Mouse (Mus musculus) thymus, adult 2 months (tissue): ENCODE results near the gene Lrrc51.

Source experiments
- CTCF ChIP-seq: fragments of 200-500 bp; IDR thresholded peaks from 2 replicates; pipeline ENCODE4 v1.5.1; 2012; ENCODE audit warnings: mild to moderate bottlenecking, control low read depth, low read length, moderate library complexity, borderline replicate concordance; ENCODE audit not compliant: control insufficient read depth, poor library complexity, insufficient read depth; ENCODE audit errors: extremely low read depth
- POLR2A ChIP-seq: fragments of 200-500 bp; IDR thresholded peaks from 2 replicates; pipeline ENCODE4 v1.6.1; 2012; ENCODE audit warnings: mild to moderate bottlenecking, low read length, control low read depth, moderate library complexity; ENCODE audit not compliant: control insufficient read depth, poor library complexity, insufficient read depth; ENCODE audit errors: extremely low read depth

- no peak for TF ChIP-seq CTCF
- TF ChIP-seq POLR2A: no peak
These were observed 18.4 kb upstream of the Lrrc51 start for GRCm38 (mm10) chr7:101952098-101952497.
